Mouse (Mus musculus): Measurements from ENCODE around the gene Dbi. TPM values are rescaled to one million over a fixed set of nuclear protein-coding genes. Genes with fewer than 3 reads are reported as not detected.

Dbi gene
- total RNA-seq, 2 experiments from 2014 or later = 28.7 to 40.7 TPM

GRCm38 (mm10) chr1:120122634-120123383 lies 1.9 kb upstream of the Dbi start:
- ATAC-seq (replicated peaks; ENCODE audit: low FRiP score, poor library complexity, severe bottlenecking) = no peak

DNA sequence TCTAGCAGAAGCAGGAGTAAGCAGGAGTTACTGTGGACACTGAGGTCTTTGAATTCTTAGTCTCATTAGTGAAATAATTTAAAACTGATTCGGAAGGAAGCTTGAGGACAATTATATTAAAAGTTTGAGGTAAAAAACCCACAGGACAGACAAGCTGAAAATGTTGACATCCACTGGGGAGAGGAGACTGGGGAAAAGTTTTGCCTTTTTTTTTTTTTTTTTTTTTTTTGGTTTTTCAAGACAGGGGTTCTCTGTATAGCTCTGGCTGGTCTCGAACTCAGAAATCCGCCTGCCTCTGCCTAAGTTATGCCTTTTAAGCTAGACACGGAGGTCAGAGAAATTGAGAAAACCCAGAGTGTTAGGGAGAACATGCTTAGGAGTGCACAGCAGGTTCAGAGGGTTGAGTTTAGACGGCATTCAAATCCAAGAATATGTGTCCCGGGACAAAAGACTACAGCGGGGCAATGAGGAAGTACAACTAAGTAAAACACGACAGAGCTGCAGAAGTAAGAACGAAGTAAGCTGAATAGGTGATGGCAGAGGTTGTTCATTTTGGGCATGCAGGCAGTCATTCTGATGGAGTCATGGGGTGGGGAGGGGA lies 1.2 kb upstream of the Dbi start:
- ATAC-seq (replicated peaks; ENCODE audit: low FRiP score, poor library complexity, severe bottlenecking) = no peak

DNA sequence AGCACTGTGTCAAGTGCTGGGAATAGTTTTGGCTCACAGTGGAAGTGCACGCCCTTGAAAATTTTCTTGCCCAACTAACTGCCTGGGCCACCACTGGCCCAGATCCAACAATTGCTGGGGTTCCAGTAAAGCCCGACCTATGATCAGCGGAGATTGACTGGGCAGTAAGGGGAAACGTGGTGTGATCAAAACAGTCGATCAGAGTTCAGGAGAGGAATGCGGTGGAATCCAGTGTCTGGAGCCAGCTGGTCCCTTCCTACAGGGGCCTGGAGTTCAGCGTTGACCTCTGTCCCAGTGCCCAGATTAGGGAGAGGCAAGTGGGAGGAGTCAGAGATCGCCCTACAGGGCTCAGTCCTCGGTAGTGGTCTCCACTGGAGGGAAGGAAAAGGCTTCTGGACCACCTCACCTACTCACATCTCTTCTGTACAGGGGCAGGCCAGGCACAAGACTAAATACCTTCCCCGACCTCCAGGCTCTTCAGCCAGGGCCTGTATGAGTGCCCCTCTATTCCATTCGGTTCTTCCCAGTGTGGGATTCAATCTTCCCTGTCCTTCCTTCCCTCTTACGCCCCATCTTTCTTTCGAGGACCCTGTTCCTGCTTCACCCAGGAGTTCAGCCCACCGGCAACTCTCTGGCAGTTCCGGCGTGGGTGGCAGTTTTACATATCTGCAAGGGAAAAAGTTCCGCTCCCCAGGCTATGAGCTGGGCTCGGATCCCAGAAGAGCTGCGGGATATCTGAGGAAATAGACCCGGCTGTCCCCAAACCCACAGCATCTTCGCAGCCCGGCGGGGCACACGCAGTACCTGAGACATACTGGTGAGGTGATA lies 523 bp downstream of the Dbi start:
- peak; percentile 43; the same call in 1 of the 2 replicates for ATAC-seq (replicated peaks; ENCODE audit: low FRiP score, poor library complexity, severe bottlenecking)

DNA sequence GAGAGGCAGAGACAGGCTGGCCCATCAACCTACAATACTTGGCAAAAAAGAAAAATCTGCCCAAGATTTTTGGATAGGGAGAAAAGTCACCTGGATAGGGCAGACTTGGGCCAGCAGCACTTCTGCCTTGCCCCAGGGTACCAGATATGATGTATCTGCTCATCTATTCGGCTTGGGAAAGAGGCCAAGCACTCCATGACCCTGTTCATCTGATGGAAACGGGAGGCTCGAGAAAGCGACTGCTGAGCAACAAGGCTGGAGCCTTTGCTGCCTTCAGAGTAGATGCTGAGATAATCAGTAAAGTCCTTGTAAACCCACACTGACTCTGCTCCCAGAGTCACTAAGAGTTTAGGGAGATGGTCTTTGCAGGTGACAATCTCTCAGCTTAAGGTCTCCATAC lies 1.5 kb downstream of the Dbi start:
- no peak for ATAC-seq (replicated peaks; ENCODE audit: low FRiP score, poor library complexity, severe bottlenecking)

DNA sequence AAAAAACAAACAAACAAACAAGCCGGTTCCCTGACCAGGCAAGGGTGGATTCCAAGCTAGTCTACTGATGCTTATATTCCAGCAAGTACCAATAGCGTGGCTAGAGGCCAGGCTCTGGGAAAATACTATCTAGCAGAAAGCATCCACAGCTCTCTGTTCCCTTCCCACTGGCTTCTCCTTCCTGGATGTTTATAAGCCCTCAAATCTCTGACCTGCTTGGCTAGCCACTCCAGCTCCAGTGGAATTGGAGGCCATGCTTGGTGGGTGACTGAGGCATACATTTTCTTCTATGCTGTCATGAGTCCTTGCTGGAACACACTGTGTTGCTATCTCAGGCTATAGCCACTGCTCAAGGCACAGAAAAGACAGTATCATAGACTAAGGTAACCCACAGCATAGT lies 2.0 kb downstream of the Dbi start:
- no peak for ATAC-seq (replicated peaks; ENCODE audit: low FRiP score, poor library complexity, severe bottlenecking)

- no peak for ATAC-seq (replicated peaks; ENCODE audit: low FRiP score, poor library complexity, severe bottlenecking)
Measured at GRCm38 (mm10) chr1:120116106-120116505, 4.8 kb downstream of the Dbi start.

DNA sequence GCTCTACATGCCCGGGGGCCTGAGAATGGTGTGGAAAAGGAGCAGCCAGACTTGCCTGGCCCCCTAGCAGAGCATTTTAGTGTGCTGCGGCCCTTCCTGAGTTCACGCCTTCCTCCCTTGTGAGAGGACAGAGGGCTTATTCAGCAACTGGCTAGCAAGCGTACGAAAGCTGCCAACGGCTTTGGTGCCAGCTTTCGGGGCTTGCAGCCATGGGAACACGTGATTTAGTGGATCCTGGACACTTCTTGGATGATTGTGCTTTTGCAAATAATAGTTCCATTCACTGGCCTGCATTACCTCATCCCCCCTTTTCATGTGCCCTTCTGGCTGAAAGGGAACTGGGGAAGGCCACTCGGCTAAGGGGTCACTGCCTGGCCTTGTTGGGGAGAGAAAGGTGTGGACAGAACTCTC lies 5.2 kb downstream of the Dbi start:
- no peak for ATAC-seq (replicated peaks; ENCODE audit: low FRiP score, poor library complexity, severe bottlenecking)

DNA sequence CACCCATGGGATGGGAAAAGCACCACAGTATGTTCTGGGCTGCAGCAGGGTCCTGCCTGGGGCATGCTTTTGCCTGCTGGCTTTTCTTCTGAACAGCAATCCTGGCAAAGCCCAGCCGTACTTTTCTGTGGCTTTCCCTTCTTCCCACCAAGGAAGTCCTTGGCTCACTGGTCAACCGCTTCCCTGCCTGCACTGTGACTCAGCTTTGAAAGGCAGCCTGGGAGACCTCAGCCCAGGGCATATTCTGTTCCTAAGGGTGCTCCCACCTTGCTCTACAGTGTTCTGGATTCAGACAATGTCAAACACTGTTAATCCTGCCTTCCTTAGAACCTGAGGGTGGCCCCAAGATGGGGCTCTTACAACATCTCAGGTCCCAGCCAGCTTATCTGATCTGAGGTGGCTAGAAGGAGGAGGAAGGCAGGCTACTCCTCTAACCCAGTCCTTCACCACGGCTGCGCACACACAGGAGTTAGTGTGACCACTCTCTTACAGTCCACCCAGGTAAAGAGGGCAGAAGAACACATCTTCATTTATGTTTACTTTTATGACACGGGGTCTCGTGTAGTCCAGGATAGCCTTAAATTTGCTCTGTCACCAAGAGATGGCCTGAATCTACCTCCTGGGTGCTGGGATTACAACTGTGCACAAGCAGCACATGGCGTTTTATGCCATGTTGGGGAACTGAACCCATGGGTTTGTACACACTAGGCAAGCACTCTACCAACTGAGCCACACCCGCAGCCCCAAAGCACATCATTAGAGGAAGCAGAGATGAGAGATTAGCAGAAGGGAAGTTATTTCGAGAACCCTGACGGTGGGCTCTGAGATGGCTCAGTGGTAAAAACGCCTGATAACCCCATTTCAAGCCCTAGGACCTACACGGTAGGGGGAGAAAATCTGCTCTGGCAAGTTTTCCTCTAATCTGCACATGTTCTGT lies 8.4 kb downstream of the Dbi start:
- ATAC-seq (replicated peaks; ENCODE audit: low FRiP score, poor library complexity, severe bottlenecking) = no peak

DNA sequence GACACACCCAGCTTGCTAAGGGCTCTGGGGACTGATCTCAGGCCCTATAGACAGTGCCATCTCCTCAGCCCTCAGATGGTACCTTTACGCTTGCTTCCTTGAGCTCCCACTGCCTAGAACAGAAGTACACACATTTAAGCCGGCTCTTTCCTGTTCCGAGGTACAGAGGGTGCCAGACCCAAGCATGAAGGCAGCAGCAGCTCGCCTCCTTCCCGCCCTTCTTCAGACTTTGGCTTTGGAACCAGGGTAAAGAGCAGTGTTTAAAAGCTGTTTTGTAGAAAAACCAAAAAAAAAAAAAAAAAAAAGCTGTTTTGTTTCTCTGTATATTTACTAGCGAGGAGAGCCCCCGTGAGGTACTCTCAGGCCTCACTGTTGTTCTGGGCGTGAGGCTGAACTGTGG lies 9.1 kb downstream of the Dbi start:
- no peak for ATAC-seq (replicated peaks; ENCODE audit: low FRiP score, poor library complexity, severe bottlenecking)

DNA sequence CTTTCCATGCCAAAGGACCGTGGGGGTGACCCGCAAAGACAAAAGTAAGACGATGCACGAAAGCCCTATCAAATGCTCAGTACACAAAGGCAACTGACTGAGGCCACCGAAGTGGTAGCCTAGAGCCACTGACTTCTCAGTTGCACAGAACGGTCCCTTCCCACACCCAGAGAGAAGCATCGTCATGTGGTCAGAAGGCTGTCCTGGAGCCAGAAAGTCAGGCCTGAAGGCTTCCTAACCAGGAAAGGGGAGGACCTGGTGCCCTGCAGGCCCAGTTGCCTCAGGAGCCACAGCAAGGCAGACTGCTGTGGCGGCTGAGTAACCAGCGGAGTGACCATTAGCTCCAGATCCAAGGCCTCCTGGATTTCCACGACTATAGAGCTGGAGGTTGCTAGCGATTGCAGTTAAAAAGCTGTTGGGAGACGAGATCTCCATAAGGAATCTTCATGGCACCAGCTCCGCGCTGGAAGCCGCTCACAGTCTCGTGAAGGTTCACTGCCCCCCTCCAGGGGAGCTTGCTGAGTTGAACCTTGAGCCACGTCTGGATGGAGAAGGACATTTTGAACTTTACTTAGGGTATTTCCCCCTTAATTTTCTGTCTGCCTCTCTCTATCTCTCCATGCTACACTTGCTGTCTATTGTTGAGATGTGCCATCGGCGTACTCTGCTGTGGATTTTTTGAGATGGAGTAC lies 11.0 kb downstream of the Dbi start:
- no peak for ATAC-seq (replicated peaks; ENCODE audit: low FRiP score, poor library complexity, severe bottlenecking)

DNA sequence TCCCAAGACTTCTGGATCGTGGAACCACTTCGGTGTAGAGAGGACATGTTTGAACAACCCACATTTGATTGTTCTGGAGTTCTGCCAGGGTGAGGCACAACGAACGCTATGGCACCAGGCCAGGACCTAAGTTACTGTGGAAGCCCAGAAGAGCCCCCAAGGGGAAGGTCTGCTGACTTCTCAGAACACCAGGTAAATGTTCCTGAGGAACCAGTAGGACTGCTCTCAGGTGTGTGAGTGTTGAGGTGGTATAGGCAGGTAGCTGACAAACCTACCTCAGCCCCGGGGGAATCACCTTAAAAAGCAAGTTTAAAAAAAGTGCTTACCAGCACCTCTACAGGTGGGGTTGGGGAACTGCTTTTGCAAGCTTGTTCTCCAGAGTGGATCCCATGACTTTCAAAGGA lies 15.3 kb downstream of the Dbi start:
- ATAC-seq (replicated peaks; ENCODE audit: low FRiP score, poor library complexity, severe bottlenecking) = no peak

DNA sequence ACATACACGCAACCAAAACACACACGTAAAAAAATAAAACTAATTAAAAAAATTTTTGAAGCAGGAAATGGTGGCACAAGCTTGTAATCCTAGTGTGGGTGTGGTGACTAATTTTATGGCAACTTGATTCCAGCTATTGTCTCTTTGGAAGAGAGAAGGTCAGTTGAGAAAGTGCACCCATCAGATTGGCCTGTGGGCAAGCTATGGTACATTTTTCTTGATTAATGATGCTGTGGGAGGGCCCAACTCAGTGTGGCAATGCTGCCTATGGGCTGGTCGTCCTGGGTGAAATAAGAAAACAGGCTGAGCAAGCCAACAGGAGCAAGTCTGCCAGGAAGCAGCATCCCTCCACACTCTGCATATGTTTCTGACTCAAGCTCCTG lies 19.7 kb downstream of the Dbi start:
- ATAC-seq (replicated peaks; ENCODE audit: low FRiP score, poor library complexity, severe bottlenecking) = no peak

- no peak for ATAC-seq (replicated peaks; ENCODE audit: low FRiP score, poor library complexity, severe bottlenecking)
Measured at GRCm38 (mm10) chr1:120100456-120101226, 20.2 kb downstream of the Dbi start.

DNA sequence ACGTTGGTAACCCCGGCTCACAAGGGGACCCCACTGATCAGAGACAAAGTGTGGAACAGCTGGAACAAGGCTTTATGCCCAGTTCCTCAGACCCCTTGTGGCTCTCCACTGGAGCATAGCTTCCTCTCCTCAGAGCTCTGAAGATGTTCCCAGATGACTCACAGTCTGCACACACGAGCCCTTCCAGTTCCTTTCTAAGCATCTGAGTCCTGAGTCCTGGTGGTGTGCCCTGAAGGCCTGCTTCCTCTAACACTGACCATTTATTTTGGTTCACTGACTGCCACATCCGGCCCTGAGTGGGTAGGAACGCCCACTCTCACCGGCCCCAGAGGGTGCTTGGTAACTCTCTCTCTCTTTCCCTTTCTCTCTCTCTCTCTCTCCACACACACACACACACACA lies 21.4 kb downstream of the Dbi start:
- ATAC-seq (replicated peaks; ENCODE audit: low FRiP score, poor library complexity, severe bottlenecking) = no peak

GRCm38 (mm10) chr1:120098327-120098726 lies 22.6 kb downstream of the Dbi start:
- no peak; the same call in 1 of the 2 replicates for ATAC-seq (replicated peaks; ENCODE audit: low FRiP score, poor library complexity, severe bottlenecking)

- no peak for ATAC-seq (replicated peaks; ENCODE audit: low FRiP score, poor library complexity, severe bottlenecking)
Measured at GRCm38 (mm10) chr1:120094920-120095319, 26.0 kb downstream of the Dbi start.

DNA sequence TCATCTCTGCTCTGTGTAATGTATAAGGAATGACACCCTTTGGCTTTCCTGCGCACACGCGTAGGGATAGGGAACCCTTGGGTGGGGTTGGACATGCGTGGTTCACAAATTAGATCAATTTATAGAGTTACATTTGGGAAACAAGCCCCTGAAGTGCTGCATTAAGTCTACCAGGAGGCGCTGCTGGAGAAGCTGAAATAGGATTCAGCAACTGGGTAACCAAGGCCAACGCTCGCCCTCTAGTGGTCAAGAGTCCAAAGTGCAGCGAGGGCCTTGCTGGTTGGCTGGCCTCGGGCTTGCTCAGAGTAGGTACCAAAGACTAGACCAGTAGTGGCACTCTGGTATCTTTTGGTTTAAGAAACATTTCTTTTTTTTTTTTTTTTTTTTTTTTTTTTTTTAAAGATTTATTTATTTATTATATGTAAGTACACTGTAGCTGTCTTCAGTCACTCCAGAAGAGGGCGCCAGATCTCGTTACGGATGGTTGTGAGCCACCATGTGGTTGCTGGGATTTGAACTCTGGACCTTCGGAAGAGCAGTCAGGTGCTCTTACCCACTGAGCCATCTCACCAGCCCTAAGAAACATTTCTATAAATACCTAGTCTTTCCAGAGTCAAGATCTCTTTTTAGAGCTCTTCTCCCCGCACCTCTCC lies 27.3 kb downstream of the Dbi start:
- peak; percentile 72 for ATAC-seq (replicated peaks; ENCODE audit: low FRiP score, poor library complexity, severe bottlenecking)

All from erythroid progenitor cell, adult 5-6 weeks (primary cell).